Mouse (Mus musculus) kidney, embryonic 15.5 days (tissue): ENCODE measurements at regions not wholly inside any gene's neighbourhood (a gene's known extent, or its start where the extent isn't known, plus 50 kb on each side); places are given as distances from the start of the nearest gene placed in this dataset.
A peak's percentile ranks its signal among the peaks of the same experiment; 100 is the strongest.

Experiments
- ATAC-seq: fragments of 200-750 bp; cut with Nextera tagmentation; replicated peaks from 2 replicates; pipeline ENCODE4 v1.8.0; 2017; ENCODE audit warnings: moderate TSS enrichment; ENCODE audit not compliant: low FRiP score
- H3K27ac ChIP-seq: fragments of 300-500 bp; sonication (generic); 2 replicates; pipeline ENCODE4 v1.5.1; 2015; ENCODE audit warnings: mild to moderate bottlenecking, inconsistent platforms
- H3K27me3 ChIP-seq: fragments of 300-500 bp; sonication (generic); 2 replicates; pipeline ENCODE4 v1.6.1; 2015; ENCODE audit warnings: inconsistent platforms
- H3K36me3 ChIP-seq: fragments of 300-500 bp; sonication (generic); 2 replicates; pipeline ENCODE4 v1.6.1; 2015; ENCODE audit warnings: inconsistent platforms
- H3K4me1 ChIP-seq: fragments of 300-500 bp; sonication (generic); 2 replicates; pipeline ENCODE4 v1.6.1; 2015; ENCODE audit warnings: inconsistent platforms
- H3K4me2 ChIP-seq: fragments of 300-500 bp; sonication (generic); 2 replicates; pipeline ENCODE4 v1.6.1; 2015; ENCODE audit warnings: moderate library complexity, mild to moderate bottlenecking, inconsistent platforms
- H3K4me3 ChIP-seq: fragments of 300-500 bp; sonication (generic); replicated peaks from 2 replicates; pipeline ENCODE4 v1.5.1; 2015; ENCODE audit warnings: mild to moderate bottlenecking, inconsistent platforms
- H3K9ac ChIP-seq: fragments of 300-500 bp; sonication (generic); 2 replicates; pipeline ENCODE4 v1.6.1; 2015; ENCODE audit warnings: mild to moderate bottlenecking, inconsistent platforms
- H3K9me3 ChIP-seq: fragments of 300-500 bp; sonication (generic); replicated peaks from 2 replicates; pipeline ENCODE4 v1.6.1; 2016; ENCODE audit warnings: inconsistent platforms
- WGBS: fragments of 180-500 bp; shearing (Covaris S2); methylation state at CpG from one replicate; pipeline ENCODE4 v1.1.7; 2015; ENCODE audit warnings: mixed read lengths; 5-methylcytosine and 5-hydroxymethylcytosine counted together

DNA sequence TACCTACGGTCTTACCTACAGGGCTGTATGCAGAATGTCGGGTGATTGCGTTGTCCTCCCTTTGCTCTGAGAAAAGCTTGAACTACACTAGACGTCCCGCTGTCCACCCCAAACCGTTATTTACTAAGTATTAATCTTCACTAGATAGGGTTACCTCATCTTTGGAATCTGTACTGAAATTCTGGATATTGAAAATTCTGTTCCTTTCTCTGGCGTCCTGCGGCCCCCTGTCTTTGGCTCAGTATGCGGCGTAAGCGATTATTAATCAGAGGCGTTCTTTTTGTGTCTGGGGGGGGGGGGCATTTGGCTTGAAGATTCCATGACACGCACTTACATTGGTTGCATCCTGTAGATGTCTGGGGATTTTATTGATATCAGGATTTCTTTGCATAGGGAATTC is 222.0 kb downstream of the Mef2c start:
- H3K9me3 ChIP-seq = no peaks in the 10 kb centered on the region
- H3K9ac ChIP-seq = no peak overlapping the region
- 4% methylated on average over 13 of the region's 13 CpGs for WGBS
- no peak overlapping the region for H3K27ac ChIP-seq
- peaks cover 95% of the 10 kb centered on the region for H3K27me3 ChIP-seq
- peaks cover 32% of the 10 kb centered on the region for H3K4me1 ChIP-seq
- ATAC-seq = no peak
- H3K36me3 ChIP-seq = no peaks in the 10 kb centered on the region
- no peak overlapping the region for H3K4me3 ChIP-seq
- H3K4me2 ChIP-seq = no peak overlapping the region

DNA sequence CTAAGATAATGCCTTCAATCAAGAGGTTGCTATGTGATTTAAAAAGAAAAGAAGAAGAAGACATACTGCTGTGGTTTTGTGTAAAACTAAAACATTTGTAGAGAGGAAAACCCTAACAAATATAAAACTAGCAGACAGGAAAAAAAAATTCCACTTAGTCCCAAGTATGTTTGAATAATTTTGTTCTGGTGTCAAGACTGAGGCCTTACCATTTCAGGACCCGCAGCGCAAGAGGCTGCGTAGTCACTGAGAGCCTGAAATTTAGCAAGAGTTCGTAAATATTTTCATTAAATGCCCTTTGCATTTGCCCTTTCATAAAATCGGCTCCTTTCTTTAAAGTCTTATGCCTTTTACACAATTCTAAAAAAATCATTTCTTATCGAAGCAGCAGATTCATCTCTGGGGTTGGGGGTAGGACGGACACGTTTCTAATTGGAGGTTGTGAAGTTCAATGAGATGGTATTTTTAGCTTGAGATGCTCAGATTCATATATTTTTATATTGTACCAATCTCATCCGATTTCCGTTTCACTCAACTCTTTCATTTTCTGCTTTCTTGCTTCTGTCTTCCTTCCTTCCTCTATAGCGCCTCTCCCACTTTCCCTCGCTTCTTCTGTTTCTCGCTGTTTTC is 222.6 kb downstream of the Mef2c start:
- Histone ChIP-seq H3K27me3 (peaks cover 95% of the 10 kb centered on the region), H3K4me2 (peak overlapping the region; percentile 53), H3K9me3 (no peaks in the 10 kb centered on the region), H3K4me1 (peaks cover 32% of the 10 kb centered on the region), H3K9ac (no peak overlapping the region), H3K36me3 (no peaks in the 10 kb centered on the region), H3K4me3 (peak overlapping the region; percentile 32), H3K27ac (no peak overlapping the region)
- 6% methylated on average over 13 of the region's 13 CpGs for WGBS
- ATAC-seq = no peak

- no peak for ATAC-seq
- Histone ChIP-seq H3K4me3 (peak overlapping the region; percentile 32), H3K4me1 (peaks cover 29% of the 10 kb centered on the region), H3K27ac (peak overlapping the region; percentile 56), H3K36me3 (no peaks in the 10 kb centered on the region), H3K4me2 (peak overlapping the region; percentile 53), H3K9ac (no peak overlapping the region), H3K9me3 (no peaks in the 10 kb centered on the region), H3K27me3 (peaks cover 95% of the 10 kb centered on the region)
- WGBS = 1% methylated on average over 38 of the region's 38 CpGs
These were observed 223.4 kb downstream of the Mef2c start for GRCm38 (mm10) chr13:83727051-83727765.

- no peak for ATAC-seq
- no peaks in the 10 kb centered on the region for H3K36me3 ChIP-seq
- H3K4me2 ChIP-seq = peak overlapping the region; percentile 53
- no peak overlapping the region for H3K9ac ChIP-seq
- 9% methylated on average over 9 of the region's 9 CpGs for WGBS
- no peaks in the 10 kb centered on the region for H3K9me3 ChIP-seq
- H3K27ac ChIP-seq = peak overlapping the region; percentile 56; the same call in 1 of the 2 replicates
- H3K27me3 ChIP-seq = peaks cover 95% of the 10 kb centered on the region
- peaks cover 33% of the 10 kb centered on the region for H3K4me1 ChIP-seq
- peak overlapping the region; percentile 32 for H3K4me3 ChIP-seq
These were observed 224.0 kb downstream of the Mef2c start for GRCm38 (mm10) chr13:83727766-83728395.

DNA sequence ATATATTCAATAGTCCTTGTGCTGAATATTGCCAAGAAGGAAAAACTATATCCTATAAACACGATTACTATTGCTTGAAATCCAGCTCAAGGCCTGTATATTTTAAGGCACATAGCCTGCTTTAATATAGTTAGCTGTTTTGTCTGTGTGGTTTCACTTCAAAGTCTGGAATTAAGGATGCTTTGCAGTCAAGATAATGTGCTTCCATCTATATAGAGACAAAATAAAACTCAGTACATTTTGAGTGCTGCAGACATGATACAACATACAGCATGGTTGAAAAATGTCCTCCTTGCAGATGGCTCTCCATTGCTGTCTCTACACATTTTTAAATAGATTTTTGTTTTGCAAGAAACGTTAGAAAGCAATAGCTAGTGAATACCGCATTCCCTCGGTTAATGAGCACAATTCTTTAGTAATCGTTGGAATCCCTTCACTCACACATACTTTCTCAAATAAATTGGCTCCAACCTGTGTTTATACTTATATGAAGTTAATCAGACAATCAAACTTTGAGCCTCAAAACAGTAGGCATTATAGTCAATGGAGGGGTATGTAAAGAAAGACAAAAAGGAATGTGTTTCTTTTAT is 224.7 kb downstream of the Mef2c start:
- H3K27me3 ChIP-seq = peaks cover 95% of the 10 kb centered on the region
- ATAC-seq = no peak
- H3K27ac ChIP-seq = no peak overlapping the region
- H3K36me3 ChIP-seq = no peaks in the 10 kb centered on the region
- H3K9ac ChIP-seq = no peak overlapping the region
- no peaks in the 10 kb centered on the region for H3K9me3 ChIP-seq
- no peak overlapping the region for H3K4me2 ChIP-seq
- no peak overlapping the region for H3K4me3 ChIP-seq
- peaks cover 33% of the 10 kb centered on the region for H3K4me1 ChIP-seq
- 5% methylated on average over 5 of the region's 5 CpGs for WGBS

GRCm38 (mm10) chr13:83729331-83730009 is 225.6 kb downstream of the Mef2c start:
- H3K27me3 ChIP-seq = peaks cover 94% of the 10 kb centered on the region
- peak; percentile 3; the same call in 1 of the 2 replicates for ATAC-seq
- H3K9ac ChIP-seq = peak overlapping the region; percentile 36; the same call in 1 of the 2 replicates
- peak overlapping the region; percentile 93 for H3K4me2 ChIP-seq
- peak overlapping the region; percentile 66 for H3K4me3 ChIP-seq
- no peaks in the 10 kb centered on the region for H3K9me3 ChIP-seq
- peak overlapping the region; percentile 94 for H3K27ac ChIP-seq
- under 1% methylated on average over 33 of the region's 33 CpGs for WGBS
- no peaks in the 10 kb centered on the region for H3K36me3 ChIP-seq
- peaks cover 35% of the 10 kb centered on the region for H3K4me1 ChIP-seq

GRCm38 (mm10) chr13:83730155-83730712 is 226.4 kb downstream of the Mef2c start:
- peak; percentile 13; the same call in 1 of the 2 replicates for ATAC-seq
- H3K27ac ChIP-seq = peak overlapping the region; percentile 94
- peak overlapping the region; percentile 66 for H3K4me3 ChIP-seq
- no peaks in the 10 kb centered on the region for H3K9me3 ChIP-seq
- H3K9ac ChIP-seq = peak overlapping the region; percentile 68
- H3K4me1 ChIP-seq = peaks cover 35% of the 10 kb centered on the region
- WGBS = 2% methylated on average over 15 of the region's 16 CpGs
- no peaks in the 10 kb centered on the region for H3K36me3 ChIP-seq
- H3K27me3 ChIP-seq = peaks cover 91% of the 10 kb centered on the region
- H3K4me2 ChIP-seq = peak overlapping the region; percentile 93

DNA sequence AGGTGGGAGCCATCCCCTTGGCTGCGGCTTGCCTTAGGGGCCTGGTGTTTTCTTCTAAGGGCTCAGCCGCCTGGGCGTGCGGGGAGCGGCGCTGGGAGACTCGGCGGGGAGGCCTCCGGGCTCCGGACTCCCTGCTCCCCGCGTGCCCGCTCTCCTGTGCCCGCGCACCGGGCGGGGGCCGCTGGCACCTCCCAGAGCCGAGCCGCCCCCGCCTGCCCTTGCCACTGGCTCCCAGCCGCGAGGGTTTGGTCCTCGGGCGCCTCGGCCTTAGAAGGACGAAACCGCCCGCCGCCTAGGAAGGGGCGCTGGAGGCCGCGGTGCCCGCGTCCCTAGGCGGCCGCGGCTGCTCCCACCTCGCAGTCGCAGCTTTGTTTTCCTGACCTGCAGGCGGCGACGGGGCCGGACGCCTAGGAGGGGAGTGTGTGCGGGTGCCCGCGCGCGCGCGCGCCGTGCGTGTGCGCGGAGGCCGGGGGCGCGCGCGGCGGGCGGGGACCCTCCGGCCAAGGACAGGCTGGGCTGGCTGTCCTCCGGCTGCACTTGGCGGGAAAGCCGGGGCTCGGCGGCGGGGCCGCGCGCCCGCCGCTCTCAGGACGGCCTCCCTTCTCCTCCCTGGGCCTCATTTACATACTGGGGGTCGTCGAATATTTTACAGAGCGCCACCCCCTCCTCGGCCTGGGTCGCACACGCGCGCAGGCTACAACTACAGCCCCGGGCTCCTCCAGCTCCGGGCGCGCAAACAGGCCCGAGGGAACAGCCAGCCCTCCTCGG is 227.1 kb downstream of the Mef2c start:
- Histone ChIP-seq H3K27me3 (peaks cover 91% of the 10 kb centered on the region), H3K27ac (peak overlapping the region; percentile 94), H3K4me1 (peaks cover 35% of the 10 kb centered on the region), H3K4me2 (peak overlapping the region; percentile 93), H3K9me3 (no peaks in the 10 kb centered on the region), H3K9ac (peak overlapping the region; percentile 68), H3K4me3 (peak overlapping the region; percentile 66), H3K36me3 (no peaks in the 10 kb centered on the region)
- WGBS = under 1% methylated on average over 65 of the region's 91 CpGs
- ATAC-seq = peak; percentile 87

GRCm38 (mm10) chr13:83731481-83732006 is 227.7 kb downstream of the Mef2c start:
- Histone ChIP-seq H3K27me3 (peaks cover 89% of the 10 kb centered on the region), H3K27ac (peak overlapping the region; percentile 94), H3K9me3 (no peaks in the 10 kb centered on the region), H3K9ac (peak overlapping the region; percentile 68), H3K4me1 (peaks cover 34% of the 10 kb centered on the region), H3K36me3 (no peaks in the 10 kb centered on the region), H3K4me3 (peak overlapping the region; percentile 66), H3K4me2 (peak overlapping the region; percentile 93)
- ATAC-seq = no peak
- WGBS = under 1% methylated on average over 10 of the region's 10 CpGs

- Histone ChIP-seq H3K9ac (0 out of 2 replicates have a peak overlapping the region, but pooled peaks have one; percentile 21), H3K4me1 (peaks cover 28% of the 10 kb centered on the region), H3K4me2 (peak overlapping the region; percentile 93), H3K27ac (peak overlapping the region; percentile 94), H3K9me3 (no peaks in the 10 kb centered on the region), H3K36me3 (no peaks in the 10 kb centered on the region), H3K4me3 (peak overlapping the region; percentile 66), H3K27me3 (peaks cover 85% of the 10 kb centered on the region)
- under 1% methylated on average over 31 of the region's 31 CpGs for WGBS
- ATAC-seq = no peak
These were observed 228.7 kb downstream of the Mef2c start for GRCm38 (mm10) chr13:83732283-83733121.
